Mouse (Mus musculus): ENCODE results near the gene Ptrh2. TPM values are rescaled to one million over a fixed set of nuclear protein-coding genes. Genes with fewer than 3 reads are reported as not detected.

Ptrh2 gene
- total and polyA plus RNA-seq, 3 experiments = 29.8 to 54.5 (median 34.7) TPM

GRCm38 (mm10) chr11:86656849-86657567 is 26.8 kb upstream of the Ptrh2 start:
- Histone ChIP-seq H3K79me2 (replicated peaks; ENCODE audit: control insufficient read depth, extremely low read depth, insufficient read depth, poor library complexity, severe bottlenecking) (no peaks in the 10 kb centered on the region), H3K9ac (ENCODE audit: insufficient read depth, low read depth) (no peak overlapping the region), H3K27ac (ENCODE audit: insufficient read depth, low read depth) (no peak overlapping the region), H3K4me3 (replicated peaks in 1 of 3; ENCODE audit: low read depth in 2 of 3, low read length in 2 of 3, poor library complexity in 1 of 3) (no peak overlapping the region), H3K4me2 (ENCODE audit: insufficient read depth, low read depth, poor library complexity, severe bottlenecking) (no peak overlapping the region), H3K9me3 (replicated peaks; ENCODE audit: low read length) (no peaks in the 10 kb centered on the region), H3K27me3 (replicated peaks) (no peaks in the 10 kb centered on the region), H3K36me3 (replicated peaks in 1 of 2; ENCODE audit: control insufficient read depth in 1 of 2, insufficient read depth in 1 of 2, low read length in 1 of 2) (peaks cover 14 to 44% of the 10 kb centered on the region in 2 experiments), H3K4me1 (ENCODE audit: control insufficient read depth in 1 of 2, insufficient read depth in 2 of 2) (peaks cover 7 to 47% of the 10 kb centered on the region in 2 experiments; a peak in 3 of 4 replicates)
- no peak for DNase-seq (ENCODE audit: extremely low read depth)
- dilution Hi-C loops (cut with MboI; ENCODE audit: extremely low pct_ligation_motif_present, extremely low pct_unique_long_range_greater_than_20kb, low sequenced_read_pairs) (no loop called here), in situ Hi-C loops (cut with MboI; ENCODE audit: low pct_ligation_motif_present, low pct_unique_long_range_greater_than_20kb, low sequenced_read_pairs) (loop anchor here (10.0 kb wide), 1 partner anchor 348 kb away; no protein-coding TSS in a partner anchor)
- TF ChIP-seq ZC3H11A (IDR thresholded peaks at IDR 0.05; ENCODE audit: low read depth, low read length) (no peak), MYC (IDR thresholded peaks at IDR 0.05; ENCODE audit: low read depth, low read length) (no peak), CTCF (conservative IDR thresholded peaks at IDR 0.05 in 1 of 2, IDR thresholded peaks at IDR 0.05 in 1 of 2; ENCODE audit: low read depth in 2 of 2, low read length in 2 of 2) (no peak), IRF4 (IDR thresholded peaks at IDR 0.05; ENCODE audit: low read depth, low read length) (no peak), TCF12 (IDR thresholded peaks at IDR 0.05; ENCODE audit: low read depth, low read length) (no peak), EP300 (IDR thresholded peaks at IDR 0.05; ENCODE audit: low read length) (no peak), PAX5 (IDR thresholded peaks at IDR 0.05; ENCODE audit: low read length) (no peak), ETS1 (conservative IDR thresholded peaks at IDR 0.05; ENCODE audit: low read depth, low read length) (no peak)

DNA sequence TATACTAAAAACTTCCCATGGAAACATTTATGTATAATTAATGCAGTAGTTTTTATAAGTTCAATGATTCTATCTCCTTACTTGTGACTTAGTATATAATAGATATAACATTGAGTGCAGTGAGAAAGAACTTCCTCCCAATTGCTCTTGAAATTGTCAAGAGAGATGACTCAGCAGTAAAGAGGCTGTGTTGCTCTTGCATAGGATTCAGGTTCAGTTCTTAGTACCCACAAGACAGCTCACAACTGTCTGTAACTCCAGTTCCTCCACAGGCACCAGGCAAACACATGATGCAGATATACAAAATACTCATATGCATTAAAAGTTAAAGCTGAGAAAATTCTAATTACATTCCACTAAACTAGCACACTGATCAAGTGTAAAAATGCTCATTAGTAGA is 25.9 kb upstream of the Ptrh2 start:
- no peaks in the 10 kb centered on the region for H3K9me3 ChIP-seq (replicated peaks; ENCODE audit: low read length)
- H3K36me3 ChIP-seq (replicated peaks in 1 of 2; ENCODE audit: control insufficient read depth in 1 of 2, insufficient read depth in 1 of 2, low read length in 1 of 2) = peaks cover 20 to 52% of the 10 kb centered on the region in 2 experiments
- H3K79me2 ChIP-seq (replicated peaks; ENCODE audit: control insufficient read depth, extremely low read depth, insufficient read depth, poor library complexity, severe bottlenecking) = no peaks in the 10 kb centered on the region
- H3K9ac ChIP-seq (ENCODE audit: insufficient read depth, low read depth) = no peak overlapping the region
- TF ChIP-seq MAFK (IDR thresholded peaks at IDR 0.05; ENCODE audit: insufficient replicate concordance, low read length) (peak; percentile 96), NELFE (IDR thresholded peaks at IDR 0.05; ENCODE audit: low read depth, low read length) (no peak)
- dilution Hi-C loops (cut with MboI; ENCODE audit: extremely low pct_ligation_motif_present, extremely low pct_unique_long_range_greater_than_20kb, low sequenced_read_pairs) = no loop called here
- H3K4me3 ChIP-seq (replicated peaks in 1 of 3; ENCODE audit: low read depth in 2 of 3, low read length in 2 of 3, poor library complexity in 1 of 3) = no peak overlapping the region
- peak; percentile 45 for DNase-seq (ENCODE audit: extremely low read depth)
- H3K27ac ChIP-seq (ENCODE audit: insufficient read depth, low read depth) = no peak overlapping the region
- H3K4me2 ChIP-seq (ENCODE audit: insufficient read depth, low read depth, poor library complexity, severe bottlenecking) = no peak overlapping the region
- peaks cover 3 to 38% of the 10 kb centered on the region in 2 experiments; a peak in 3 of 4 replicates for H3K4me1 ChIP-seq (ENCODE audit: control insufficient read depth in 1 of 2, insufficient read depth in 2 of 2)
- no peaks in the 10 kb centered on the region for H3K27me3 ChIP-seq (replicated peaks)
- in situ Hi-C loops (cut with MboI; ENCODE audit: low pct_ligation_motif_present, low pct_unique_long_range_greater_than_20kb, low sequenced_read_pairs) = loop anchor here (10.0 kb wide), 1 partner anchor 347 kb away; no protein-coding TSS in a partner anchor

All from CH12.LX (cell line).